In genomic region chr7:127759716-127760115, GRCm38 (mm10) we compare ENCODE assay signal across 16 mouse cellular contexts. TPM values are rescaled to one million over a fixed set of nuclear protein-coding genes. Genes with fewer than 3 reads are reported as not detected.
DNase-seq lines count a peak whose midpoint lies in the region; ATAC-seq and TF ChIP-seq lines count a peak whose summit lies in the region.
"Had no signal": no experiment of that assay in that cellular context is flagged by ENCODE, and none has a peak within 500 bp of the region (broad histone marks: within the 10 kb centered on the region; RNA-seq: fewer than 3 reads in every experiment).

No protein-coding gene starts in this region.

- 33% methylated on average over 6 of the region's 6 CpGs for WGBS in heart, adult 2 months
- 46% methylated on average over 6 of the region's 6 CpGs for WGBS in stomach, embryonic 15.5 days
- 53% methylated on average over 6 of the region's 6 CpGs for WGBS in stomach, postnatal 0 days

- no peaks in the 10 kb centered on the region for H3K27me3 ChIP-seq in heart, adult 2 months (ENCODE audit: control insufficient read depth, insufficient read depth, low read length)
- no peaks in the 10 kb centered on the region for H3K27me3 ChIP-seq in stomach, embryonic 15.5 days (replicated peaks)
- no peaks in the 10 kb centered on the region for H3K27me3 ChIP-seq in stomach, postnatal 0 days (ENCODE audit: control insufficient read depth, insufficient read depth, low read length)
- H3K27me3 ChIP-seq: hindbrain, embryonic 15.5 days; liver, embryonic 13.5 days had no signal

- no peak for TF ChIP-seq CTCF in heart, adult 2 months (IDR thresholded peaks at IDR 0.05)
- no peak for TF ChIP-seq CTCF in stomach, postnatal 0 days (IDR thresholded peaks at IDR 0.05; ENCODE audit: low read depth)

- no peak overlapping the region for H3K9ac ChIP-seq in heart, adult 2 months (ENCODE audit: low read depth, low read length)
- no peak overlapping the region for H3K9ac ChIP-seq in stomach, embryonic 15.5 days
- no peak overlapping the region for H3K9ac ChIP-seq in stomach, postnatal 0 days (ENCODE audit: low read length)
- H3K9ac ChIP-seq: hindbrain, embryonic 15.5 days; liver, embryonic 13.5 days had no signal

- H3K27ac ChIP-seq in heart, adult 2 months, result no peak overlapping the region
- peak overlapping the region; percentile 12; the same call in 1 of the 2 replicates for H3K27ac ChIP-seq in stomach, embryonic 15.5 days
- no peak overlapping the region; the same call in 1 of the 2 replicates for H3K27ac ChIP-seq in stomach, postnatal 0 days (replicated peaks)
- H3K27ac ChIP-seq: hindbrain, embryonic 15.5 days; liver, embryonic 13.5 days had no signal

- H3K9me3 ChIP-seq in stomach, embryonic 15.5 days, result no peaks in the 10 kb centered on the region
- H3K9me3 ChIP-seq in stomach, postnatal 0 days (ENCODE audit: control insufficient read depth, low read length), result no peaks in the 10 kb centered on the region
- H3K9me3 ChIP-seq: hindbrain, embryonic 15.5 days; liver, embryonic 13.5 days had no signal

- H3K4me1 ChIP-seq in heart, adult 2 months (ENCODE audit: control insufficient read depth, insufficient read depth, low read length), result no peaks in the 10 kb centered on the region; the same call in 1 of the 2 replicates
- peaks cover 11% of the 10 kb centered on the region; the same call in 1 of the 2 replicates for H3K4me1 ChIP-seq in stomach, embryonic 15.5 days
- no peaks in the 10 kb centered on the region for H3K4me1 ChIP-seq in stomach, postnatal 0 days (replicated peaks; ENCODE audit: control insufficient read depth, insufficient read depth)

- no peaks in the 10 kb centered on the region for H3K36me3 ChIP-seq in heart, adult 2 months (ENCODE audit: control insufficient read depth, insufficient read depth, low read length)
- peaks cover 31% of the 10 kb centered on the region for H3K36me3 ChIP-seq in stomach, embryonic 15.5 days
- H3K36me3 ChIP-seq in stomach, postnatal 0 days (ENCODE audit: control insufficient read depth, insufficient read depth, low read length), result peaks cover 11% of the 10 kb centered on the region

- no peak overlapping the region for H3K4me2 ChIP-seq in stomach, embryonic 15.5 days
- H3K4me2 ChIP-seq in stomach, postnatal 0 days (replicated peaks; ENCODE audit: low read depth), result no peak overlapping the region
- H3K4me2 ChIP-seq: hindbrain, embryonic 15.5 days; liver, embryonic 13.5 days had no signal

- DNase-seq in embryo, embryonic 10 days (ENCODE audit: low spot score), result peak; percentile 41
- no peak for DNase-seq in embryo, embryonic 9.5 days (ENCODE audit: extremely low spot score)
- peak; percentile 14 for DNase-seq in heart, postnatal 4 days
- DNase-seq in heart, adult 2 months, result no peak
- no peak for DNase-seq in stomach, postnatal 0 days (ENCODE audit: low spot score)
- no peak for DNase-seq in cerebellum, adult 11 months
- DNase-seq in ovary, adult 18-20 months (ENCODE audit: low spot score), result no peak
- DNase-seq: cerebellum, adult 9-10 months; kidney, postnatal 10 days; layer of hippocampus, postnatal 36 days; liver, embryonic 13.5 days; retina, postnatal 1 day; thymus, postnatal 14 days had no signal

- TF ChIP-seq POLR2A in heart, adult 2 months (IDR thresholded peaks at IDR 0.05; ENCODE audit: insufficient read depth, low read depth, low read length), result no peak

- intact Hi-C loops in heart, adult 2 months (cut with DNase I), result loop anchor here (10.0 kb wide), 1 partner anchor 245 kb away; the partner anchor contains the start of genes Gm42715 and Srcap

- no peak for TF ChIP-seq EP300 in heart, adult 2 months (IDR thresholded peaks at IDR 0.05; ENCODE audit: insufficient read depth, low read depth, low read length)
- TF ChIP-seq EP300 in stomach, postnatal 0 days (optimal IDR thresholded peaks at IDR 0.05), result no peak

- ATAC-seq in stomach, embryonic 15.5 days (ENCODE audit: insufficient read depth, low FRiP score, low read depth), result no peak
- no peak for ATAC-seq in stomach, postnatal 0 days (ENCODE audit: low FRiP score, low TSS enrichment)

- no peak overlapping the region for H3K4me3 ChIP-seq in heart, adult 2 months
- no peak overlapping the region for H3K4me3 ChIP-seq in stomach, embryonic 15.5 days (replicated peaks)
- H3K4me3 ChIP-seq in stomach, postnatal 0 days (ENCODE audit: low read depth, low read length), result no peak overlapping the region
- H3K4me3 ChIP-seq: hindbrain, embryonic 15.5 days; liver, embryonic 13.5 days had no signal

- no peaks in the 10 kb centered on the region for H3K79me2 ChIP-seq in heart, adult 2 months (replicated peaks; ENCODE audit: control insufficient read depth, insufficient read depth, low read length)

RNA-seq across cellular contexts. Expression of gene Orai3, which starts 9.9 kb away (rescaled TPM):
- 10 to 100 TPM; 14.7 to 14.8 TPM for total RNA-seq in heart, postnatal 4 days (2021)
- 10 to 100 TPM; 21.9 to 23.5 TPM for total RNA-seq in heart, adult 2 months (2021)
- polyA plus RNA-seq in heart, adult 2 months (2012; rRNA removed), result 27.5 and 31.7 TPM in 2 replicates
- 29.2 and 29.6 TPM in 2 replicates for polyA plus RNA-seq in stomach, embryonic 15.5 days (2015; fragmentation: Nextera tagmentation; extraction: Ambion mirVana)
- polyA plus RNA-seq in stomach, postnatal 0 days (2015; fragmentation: Nextera tagmentation; extraction: Ambion mirVana), result 18.6 and 20.0 TPM in 2 replicates

RNA-seq across cellular contexts. Expression of gene Fbxl19, which starts 15.4 kb away (rescaled TPM):
- 1 to 10 TPM; 6.0 TPM for total RNA-seq in heart, postnatal 4 days (2021)
- total RNA-seq in heart, adult 2 months (2021), result 1 to 10 TPM; 3.3 to 3.4 TPM
- 4.1 and 4.8 TPM in 2 replicates for polyA plus RNA-seq in heart, adult 2 months (2012; rRNA removed)
- 3.8 and 4.8 TPM in 2 replicates for polyA plus RNA-seq in stomach, embryonic 15.5 days (2015; fragmentation: Nextera tagmentation; extraction: Ambion mirVana)
- 1.1 and 1.9 TPM in 2 replicates for polyA plus RNA-seq in stomach, postnatal 0 days (2015; fragmentation: Nextera tagmentation; extraction: Ambion mirVana)

RNA-seq across cellular contexts. Expression of gene Setd1a, which starts 16.8 kb away (rescaled TPM):
- 10 to 100 TPM; 30.8 to 32.0 TPM for total RNA-seq in heart, postnatal 4 days (2021)
- total RNA-seq in heart, adult 2 months (2021), result 10 to 100 TPM; 16.3 to 18.5 TPM
- polyA plus RNA-seq in heart, adult 2 months (2012; rRNA removed), result 7.1 and 8.6 TPM in 2 replicates
- polyA plus RNA-seq in stomach, embryonic 15.5 days (2015; fragmentation: Nextera tagmentation; extraction: Ambion mirVana), result 21.1 and 25.0 TPM in 2 replicates
- polyA plus RNA-seq in stomach, postnatal 0 days (2015; fragmentation: Nextera tagmentation; extraction: Ambion mirVana), result 6.9 and 8.0 TPM in 2 replicates

RNA-seq across cellular contexts. Expression of gene Gm49388, which starts 25.7 kb away (rescaled TPM):
- 1 to 10 TPM; 3.0 to 3.2 TPM for total RNA-seq in heart, postnatal 4 days (2021)
- total RNA-seq in heart, adult 2 months (2021), result 1 to 10 TPM; 1.6 to 2.6 TPM
- not detected in 2 replicates for polyA plus RNA-seq in heart, adult 2 months (2012; rRNA removed)
- not detected in 2 replicates for polyA plus RNA-seq in stomach, embryonic 15.5 days (2015; fragmentation: Nextera tagmentation; extraction: Ambion mirVana)
- polyA plus RNA-seq in stomach, postnatal 0 days (2015; fragmentation: Nextera tagmentation; extraction: Ambion mirVana), result not detected in 2 replicates
- polyA plus RNA-seq: hindbrain, embryonic 15.5 days; liver, embryonic 13.5 days; neural tube, embryonic 11.5 days had no signal

RNA-seq across cellular contexts. Expression of gene Ctf2, which starts 27.8 kb away (rescaled TPM):
- not detected for total RNA-seq in heart, postnatal 4 days (2021)
- not detected for total RNA-seq in heart, adult 2 months (2021)
- polyA plus RNA-seq in heart, adult 2 months (2012; rRNA removed), result not detected in 2 replicates
- 0.24 and 0.26 TPM in 2 replicates for polyA plus RNA-seq in stomach, embryonic 15.5 days (2015; fragmentation: Nextera tagmentation; extraction: Ambion mirVana)
- 0.08 and 0.13 TPM in 2 replicates for polyA plus RNA-seq in stomach, postnatal 0 days (2015; fragmentation: Nextera tagmentation; extraction: Ambion mirVana)
- total RNA-seq: layer of hippocampus, postnatal 36 days had no signal
- polyA plus RNA-seq: neural tube, embryonic 11.5 days had no signal

Comparison
In these comparisons a context has a peak if more than half of its experiments do, and no peak if none do; other contexts are left out.
1. DNase-seq: peak in embryo, embryonic 10 days (single experiment) and heart, postnatal 4 days (single experiment); none in embryo, embryonic 9.5 days (single experiment), heart, adult 2 months (0 of 2), stomach, postnatal 0 days (single experiment), cerebellum, adult 11 months (single experiment) and ovary, adult 18-20 months (single experiment).